In the genomic region with DNA sequence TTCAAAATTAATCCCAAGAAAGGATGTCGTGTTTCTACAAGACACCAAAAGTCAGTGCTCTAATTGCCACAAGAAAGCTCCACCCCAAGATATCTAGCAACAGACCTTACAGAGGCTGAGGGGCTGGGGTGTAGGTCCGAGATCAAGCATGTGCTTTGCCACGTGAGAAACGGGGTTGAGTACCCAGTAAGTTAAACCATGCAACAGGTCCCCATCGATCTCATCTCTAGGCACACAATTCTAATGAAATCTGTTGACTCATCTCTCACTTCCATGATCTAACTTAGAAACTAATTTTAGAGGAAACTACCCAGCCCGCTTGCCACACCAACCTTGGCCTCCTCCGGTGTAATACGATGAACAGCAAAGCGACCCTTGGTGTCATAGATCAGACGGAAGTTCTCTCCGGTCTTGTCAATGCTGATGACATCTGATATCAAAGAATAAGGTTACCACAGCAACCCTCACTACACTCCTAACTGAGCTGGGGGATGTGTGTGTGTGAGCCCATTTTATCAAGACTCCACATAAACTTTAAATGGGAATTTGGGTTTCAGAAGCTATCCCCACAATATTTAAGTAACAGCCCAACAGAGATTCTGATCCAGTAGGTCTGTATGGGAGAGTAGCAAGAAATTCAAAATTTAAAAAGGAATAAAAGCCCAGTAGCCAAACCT, we compare ENCODE assay signal across 9 mouse cellular contexts. TPM values are rescaled to one million over a fixed set of nuclear protein-coding genes. Genes with fewer than 3 reads are reported as not detected.
DNase-seq lines count a peak whose midpoint lies in the region; ATAC-seq and TF ChIP-seq lines count a peak whose summit lies in the region.
"Had no signal": no experiment of that assay in that cellular context is flagged by ENCODE, and none has a peak within 500 bp of the region (broad histone marks: within the 10 kb centered on the region; RNA-seq: fewer than 3 reads in every experiment).

No protein-coding gene starts in this region.

- no peak overlapping the region; the same call in 1 of the 2 replicates for H3K27ac ChIP-seq in gastrocnemius, adult 2 months
- peak overlapping the region; percentile 77 for H3K27ac ChIP-seq in ES-Bruce4 (ENCODE audit: insufficient read depth, low read length)
- H3K27ac ChIP-seq in hindbrain, embryonic 12.5 days = no peak overlapping the region
- no peak overlapping the region for H3K27ac ChIP-seq in midbrain, embryonic 10.5 days (replicated peaks)

- peaks cover 56% of the 10 kb centered on the region for H3K36me3 ChIP-seq in ES-Bruce4 (ENCODE audit: control insufficient read depth, insufficient read depth, low read length, poor library complexity, severe bottlenecking)
- H3K36me3 ChIP-seq in hindbrain, embryonic 12.5 days = peaks cover 19% of the 10 kb centered on the region
- H3K36me3 ChIP-seq in midbrain, embryonic 10.5 days = peaks cover 53% of the 10 kb centered on the region

- no peaks in the 10 kb centered on the region for H3K9me3 ChIP-seq in ES-Bruce4 (replicated peaks; ENCODE audit: control insufficient read depth, insufficient read depth, low read length, poor library complexity, severe bottlenecking)
- H3K9me3 ChIP-seq in hindbrain, embryonic 12.5 days (replicated peaks) = no peaks in the 10 kb centered on the region
- no peaks in the 10 kb centered on the region for H3K9me3 ChIP-seq in midbrain, embryonic 10.5 days (replicated peaks)

- DNase-seq in gastrocnemius, adult 2 months = no peak
- no peak for DNase-seq in gastrocnemius, postnatal 25 days
- DNase-seq in midbrain, embryonic 10.5 days (ENCODE audit: low spot score) = no peak
- no peak for DNase-seq in spleen, postnatal 36 days (ENCODE audit: low spot score in 2 of 2)
- DNase-seq in spleen, adult 12 weeks (ENCODE audit: low spot score) = no peak
- DNase-seq in spleen, postnatal 14 days (ENCODE audit: low spot score in 2 of 2) = no peak
- DNase-seq: embryo, embryonic 11 days had no signal

- TF ChIP-seq EP300 in ES-Bruce4 (IDR thresholded peaks at IDR 0.05; ENCODE audit: insufficient read depth, low read depth, low read length) = no peak

- intact Hi-C loops in gastrocnemius, adult 2 months (cut with DNase I) = no loop called here

- H3K4me3 ChIP-seq in gastrocnemius, adult 2 months = peak overlapping the region; percentile 85
- peak overlapping the region; percentile 98 for H3K4me3 ChIP-seq in ES-Bruce4 (ENCODE audit: low read depth, low read length)
- H3K4me3 ChIP-seq in hindbrain, embryonic 12.5 days = peak overlapping the region; percentile 53
- H3K4me3 ChIP-seq in midbrain, embryonic 10.5 days = peak overlapping the region; percentile 71

- ATAC-seq in hindbrain, embryonic 12.5 days (ENCODE audit: low FRiP score) = no peak

- H3K4me2 ChIP-seq in hindbrain, embryonic 12.5 days (replicated peaks) = peak overlapping the region; percentile 59

- no peak for TF ChIP-seq POLR2A in ES-Bruce4 (IDR thresholded peaks at IDR 0.05; ENCODE audit: insufficient read depth, low read length)

- H3K27me3 ChIP-seq in ES-Bruce4 (ENCODE audit: control insufficient read depth, insufficient read depth, low read length, poor library complexity, severe bottlenecking) = no peaks in the 10 kb centered on the region
- H3K27me3 ChIP-seq in hindbrain, embryonic 12.5 days = 0 out of 2 replicates have a peak, but pooled peaks cover 3% of the 10 kb centered on the region
- peaks cover 43% of the 10 kb centered on the region for H3K27me3 ChIP-seq in midbrain, embryonic 10.5 days (ENCODE audit: low read depth, poor library complexity, severe bottlenecking)

- H3K9ac ChIP-seq in ES-Bruce4 (ENCODE audit: low read depth, poor library complexity, severe bottlenecking) = peak overlapping the region; percentile 100
- H3K9ac ChIP-seq in hindbrain, embryonic 12.5 days = peak overlapping the region; percentile 27; the same call in 1 of the 2 replicates

- WGBS in hindbrain, embryonic 12.5 days = 49% methylated on average over 11 of the region's 11 CpGs
- WGBS in midbrain, embryonic 10.5 days = 61% methylated on average over 11 of the region's 11 CpGs

- TF ChIP-seq CTCF in gastrocnemius, adult 2 months (IDR thresholded peaks at IDR 0.05) = no peak
- no peak for TF ChIP-seq CTCF in ES-Bruce4 (IDR thresholded peaks at IDR 0.05; ENCODE audit: low read depth, low read length)

- H3K4me1 ChIP-seq in ES-Bruce4 (ENCODE audit: control insufficient read depth, insufficient read depth, low read length) = no peaks in the 10 kb centered on the region
- peaks cover 14% of the 10 kb centered on the region for H3K4me1 ChIP-seq in hindbrain, embryonic 12.5 days
- H3K4me1 ChIP-seq in midbrain, embryonic 10.5 days = peaks cover 30% of the 10 kb centered on the region

RNA-seq across cellular contexts. Expression of a gene that starts 2.0 kb away (rescaled TPM):
- 100 to 1,000 TPM; 505 to 553 TPM for total RNA-seq in gastrocnemius, adult 2 months (2021)
- total RNA-seq in gastrocnemius, postnatal 25 days (2021) = 100 to 1,000 TPM; 435 to 498 TPM
- polyA plus RNA-seq in ES-Bruce4 (2011; ENCODE audit: insufficient read depth, insufficient read length, low read depth, missing spikeins) = 2,517 and 2,552 TPM in 2 replicates
- 442 and 492 TPM in 2 replicates for polyA plus RNA-seq in hindbrain, embryonic 12.5 days (2016; fragmentation: Nextera tagmentation; extraction: Ambion mirVana)
- polyA plus RNA-seq in midbrain, embryonic 10.5 days (2016; fragmentation: Nextera tagmentation; extraction: Ambion mirVana) = 581 and 680 TPM in 2 replicates

RNA-seq across cellular contexts. Expression of a gene that starts 30.3 kb away (rescaled TPM):
- under 1 TPM; 0.08 TPM for total RNA-seq in gastrocnemius, adult 2 months (2021)
- total RNA-seq in gastrocnemius, postnatal 25 days (2021) = under 1 TPM; 0.18 to 0.29 TPM
- 22.3 and 23.1 TPM in 2 replicates for polyA plus RNA-seq in ES-Bruce4 (2011; ENCODE audit: insufficient read depth, insufficient read length, low read depth, missing spikeins)
- polyA plus RNA-seq in hindbrain, embryonic 12.5 days (2016; fragmentation: Nextera tagmentation; extraction: Ambion mirVana) = 9.5 and 10.2 TPM in 2 replicates
- polyA plus RNA-seq in midbrain, embryonic 10.5 days (2016; fragmentation: Nextera tagmentation; extraction: Ambion mirVana) = 21.2 and 22.9 TPM in 2 replicates
